Mouse (Mus musculus): ENCODE results near the gene Aplp2. TPM values are rescaled to one million over a fixed set of nuclear protein-coding genes. Genes with fewer than 3 reads are reported as not detected.

Gene Aplp2
- polyA plus RNA-seq, 1 experiment, result 102 TPM

- Histone ChIP-seq H3K4me3 (replicated peaks; ENCODE audit: control insufficient read depth, low read depth, low read length) (no peak overlapping the region), H3K27ac (ENCODE audit: control insufficient read depth, insufficient read depth, low read depth, low read length, poor library complexity) (no peak overlapping the region), H3K4me1 (ENCODE audit: control insufficient read depth, insufficient read depth, low read length) (no peaks in the 10 kb centered on the region)
- TF ChIP-seq POLR2A (IDR thresholded peaks at IDR 0.05; ENCODE audit: borderline replicate concordance, control insufficient read depth, low read depth, low read length), result no peak
- TF ChIP-seq CTCF (IDR thresholded peaks at IDR 0.05; ENCODE audit: control insufficient read depth, insufficient read depth, low read length), result no peak
- 87% methylated on average over 8 of the region's 8 CpGs for WGBS
These were observed 103.2 kb downstream of the Aplp2 start for GRCm38 (mm10) chr9:31108464-31108863.

Other genes starting within 250 kb of the Aplp2 start
- 8.1 and 9.3 TPM in 2 replicates for gene Zbtb44, start 181.2 kb downstream of the Aplp2 start, polyA plus RNA-seq (2011; ENCODE audit: insufficient read depth, insufficient read length, low replicate concordance, missing spikeins)
- gene St14, start 80.0 kb downstream of the Aplp2 start, polyA plus RNA-seq (2011; ENCODE audit: insufficient read depth, insufficient read length, low replicate concordance, missing spikeins), result 2.0 and 5.4 TPM in 2 replicates
- gene Prdm10, start 68.7 kb upstream of the Aplp2 start, polyA plus RNA-seq (2011; ENCODE audit: insufficient read depth, insufficient read length, low replicate concordance, missing spikeins), result 5.0 and 9.6 TPM in 2 replicates
- 9.0 and 15.7 TPM in 2 replicates for gene Nfrkb, start 174.4 kb upstream of the Aplp2 start, polyA plus RNA-seq (2011; ENCODE audit: insufficient read depth, insufficient read length, low replicate concordance, missing spikeins)